Mouse (Mus musculus): Measurements from ENCODE around the gene Prlh.

DNA sequence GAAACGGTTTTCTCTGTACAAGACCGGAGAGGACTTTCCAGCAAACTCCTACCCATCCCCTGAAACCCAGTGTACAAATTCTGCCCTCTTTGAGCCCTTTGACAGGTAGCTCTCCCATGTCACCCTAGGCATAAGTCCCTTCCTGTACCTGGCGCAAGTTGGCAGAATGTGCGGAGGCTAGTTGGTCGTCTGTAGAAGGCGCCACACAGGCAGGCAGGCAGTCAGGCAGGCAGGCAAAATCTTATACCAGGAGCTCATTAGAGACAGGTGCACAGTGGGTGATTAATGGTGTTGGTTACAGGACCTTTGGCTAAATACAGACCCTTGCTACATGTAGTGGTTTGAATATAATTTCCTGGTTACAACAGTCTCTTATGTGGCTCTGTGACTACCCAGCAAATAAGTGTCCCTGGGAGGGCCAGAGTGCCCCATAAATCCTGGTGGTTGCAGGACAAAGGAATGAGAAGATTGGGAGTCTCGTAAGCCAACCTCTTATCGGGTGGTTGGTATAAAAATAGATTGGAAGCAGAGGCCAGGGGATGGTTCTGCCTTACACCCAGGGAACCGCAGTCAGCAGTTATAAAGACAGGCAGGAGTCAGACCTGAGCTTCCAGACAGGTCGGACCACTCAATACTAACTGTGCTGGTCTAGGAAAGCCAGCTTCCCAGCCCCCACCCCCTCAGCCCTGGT, 47.1 kb downstream of the Prlh start:
- TF ChIP-seq CTCF (IDR thresholded peaks at IDR 0.05; ENCODE audit: low read depth) (no peak), EP300 (optimal IDR thresholded peaks at IDR 0.05) (no peak)

Data from stomach, postnatal 0 days (tissue).